Mouse (Mus musculus): ENCODE measurements around the gene Cox6a1. TPM values are rescaled to one million over a fixed set of nuclear protein-coding genes. Genes with fewer than 3 reads are reported as not detected.

Cox6a1 gene
- polyA plus RNA-seq, 1 experiment from 2014 or later = 674 TPM

- peaks cover 4% of the 10 kb centered on the region; the same call in 1 of the 2 replicates for H3K27me3 ChIP-seq (ENCODE audit: control insufficient read depth, insufficient read depth, low read length)
- H3K27ac ChIP-seq (ENCODE audit: low read depth, low read length) = peak overlapping the region; percentile 85
- H3K4me3 ChIP-seq (ENCODE audit: low read depth, low read length) = peak overlapping the region; percentile 83
- peak; percentile 25 for ATAC-seq (replicated peaks; ENCODE audit: low FRiP score)
- H3K36me3 ChIP-seq (ENCODE audit: control insufficient read depth, insufficient read depth, low read length) = peaks cover 8% of the 10 kb centered on the region
- H3K4me2 ChIP-seq (ENCODE audit: low read depth, low read length, severe bottlenecking) = peak overlapping the region; percentile 66
- H3K9me3 ChIP-seq (ENCODE audit: control insufficient read depth, low read length) = no peaks in the 10 kb centered on the region
- under 1% methylated on average over 45 of the region's 46 CpGs for WGBS
- peak; percentile 81 for DNase-seq (ENCODE audit: low spot score)
- peaks cover 21% of the 10 kb centered on the region; the same call in 1 of the 2 replicates for H3K4me1 ChIP-seq (replicated peaks; ENCODE audit: control insufficient read depth, insufficient read depth, low read length)
- peak overlapping the region; percentile 89 for H3K9ac ChIP-seq (ENCODE audit: low read length)
Measured at GRCm38 (mm10) chr5:115300035-115300744, 48.6 kb downstream of the Cox6a1 start.

DNA sequence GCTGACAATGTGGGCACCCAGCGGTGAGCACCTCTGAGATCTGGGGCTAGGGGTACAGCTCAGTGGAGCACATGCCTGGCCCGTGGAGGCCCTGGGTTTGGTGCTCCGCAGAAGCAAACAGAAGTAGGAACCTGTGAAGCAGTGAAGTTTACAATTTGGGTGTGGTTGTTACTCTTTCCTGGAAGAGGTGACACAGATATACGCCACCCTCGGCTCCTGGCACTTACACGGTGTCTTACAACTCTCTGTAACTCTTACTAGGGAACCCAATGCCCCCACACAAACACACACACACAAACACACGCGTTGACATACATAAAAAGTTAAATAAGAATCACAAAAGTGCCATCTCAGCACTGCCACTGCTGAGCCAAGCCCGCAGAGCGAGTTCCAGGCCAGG is 52.4 kb downstream of the Cox6a1 start:
- Histone ChIP-seq H3K27ac (ENCODE audit: low read depth, low read length) (no peak overlapping the region), H3K4me1 (replicated peaks; ENCODE audit: control insufficient read depth, insufficient read depth, low read length) (peaks cover 15% of the 10 kb centered on the region; the same call in 1 of the 2 replicates), H3K9me3 (ENCODE audit: control insufficient read depth, low read length) (no peaks in the 10 kb centered on the region), H3K4me2 (ENCODE audit: low read depth, low read length, severe bottlenecking) (no peak overlapping the region), H3K27me3 (ENCODE audit: control insufficient read depth, insufficient read depth, low read length) (no peaks in the 10 kb centered on the region), H3K36me3 (ENCODE audit: control insufficient read depth, insufficient read depth, low read length) (peaks cover 8% of the 10 kb centered on the region), H3K4me3 (ENCODE audit: low read depth, low read length) (no peak overlapping the region), H3K9ac (ENCODE audit: low read length) (no peak overlapping the region)
- DNase-seq (ENCODE audit: low spot score) (no peak), ATAC-seq (replicated peaks; ENCODE audit: low FRiP score) (no peak)
- WGBS = 91% methylated on average over 10 of the region's 10 CpGs

Other genes starting within 250 kb of the Cox6a1 start
- gene Acads, start 229.6 kb downstream of the Cox6a1 start, polyA plus RNA-seq (2014; fragmentation: Nextera tagmentation; extraction: Ambion mirVana) = 30.1 and 31.5 TPM in 2 replicates
- gene Unc119b, start 214.0 kb downstream of the Cox6a1 start, polyA plus RNA-seq (2014; fragmentation: Nextera tagmentation; extraction: Ambion mirVana) = 81.2 and 83.3 TPM in 2 replicates
- gene Mlec, start 190.8 kb downstream of the Cox6a1 start, polyA plus RNA-seq (2014; fragmentation: Nextera tagmentation; extraction: Ambion mirVana) = 56.3 and 56.4 TPM in 2 replicates
- 1.2 and 1.5 TPM in 2 replicates for gene Cabp1, start 154.6 kb downstream of the Cox6a1 start, polyA plus RNA-seq (2014; fragmentation: Nextera tagmentation; extraction: Ambion mirVana)
- gene Pop5, start 113.1 kb downstream of the Cox6a1 start, polyA plus RNA-seq (2014; fragmentation: Nextera tagmentation; extraction: Ambion mirVana) = 98.4 and 105 TPM in 2 replicates
- gene Rnf10, start 76.1 kb downstream of the Cox6a1 start, polyA plus RNA-seq (2014; fragmentation: Nextera tagmentation; extraction: Ambion mirVana) = 109 and 110 TPM in 2 replicates
- gene Coq5, start 69.3 kb downstream of the Cox6a1 start, polyA plus RNA-seq (2014; fragmentation: Nextera tagmentation; extraction: Ambion mirVana) = 57.1 and 58.2 TPM in 2 replicates
- 1,518 and 1,534 TPM in 2 replicates for gene Dynll1, start 48.0 kb downstream of the Cox6a1 start, polyA plus RNA-seq (2014; fragmentation: Nextera tagmentation; extraction: Ambion mirVana)
- 373 and 388 TPM in 2 replicates for gene Srsf9, start 21.8 kb downstream of the Cox6a1 start, polyA plus RNA-seq (2014; fragmentation: Nextera tagmentation; extraction: Ambion mirVana)
- 51.5 and 51.6 TPM in 2 replicates for gene Gatc, start 7.8 kb downstream of the Cox6a1 start, polyA plus RNA-seq (2014; fragmentation: Nextera tagmentation; extraction: Ambion mirVana)
- gene Triap1, start 7.8 kb downstream of the Cox6a1 start, polyA plus RNA-seq (2014; fragmentation: Nextera tagmentation; extraction: Ambion mirVana) = 56.4 and 59.4 TPM in 2 replicates
- 202 and 219 TPM in 2 replicates for gene Msi1, start 80.6 kb upstream of the Cox6a1 start, polyA plus RNA-seq (2014; fragmentation: Nextera tagmentation; extraction: Ambion mirVana)
- not detected in 2 replicates for gene Pla2g1b, start 117.3 kb upstream of the Cox6a1 start, polyA plus RNA-seq (2014; fragmentation: Nextera tagmentation; extraction: Ambion mirVana)
- gene Sirt4, start 135.7 kb upstream of the Cox6a1 start, polyA plus RNA-seq (2014; fragmentation: Nextera tagmentation; extraction: Ambion mirVana) = 20.6 and 22.0 TPM in 2 replicates
- 11.9 and 12.3 TPM in 2 replicates for gene Pxn, start 157.7 kb upstream of the Cox6a1 start, polyA plus RNA-seq (2014; fragmentation: Nextera tagmentation; extraction: Ambion mirVana)
- gene Rplp0, start 210.5 kb upstream of the Cox6a1 start, polyA plus RNA-seq (2014; fragmentation: Nextera tagmentation; extraction: Ambion mirVana) = 1,156 and 1,197 TPM in 2 replicates
- gene Gcn1l1, start 216.3 kb upstream of the Cox6a1 start, polyA plus RNA-seq (2014; fragmentation: Nextera tagmentation; extraction: Ambion mirVana) = 54.8 and 62.4 TPM in 2 replicates